Mouse (Mus musculus): Measurements from ENCODE around the gene Dnah7a. TPM values are rescaled to one million over a fixed set of nuclear protein-coding genes. Genes with fewer than 3 reads are reported as not detected.
"Not testable (repeated sequence)": the region's sequence is repeated elsewhere in the genome, so short reads cannot be mapped to it uniquely, and the experiment has no call there.

Dnah7a gene
- polyA plus RNA-seq, 1 experiment from 2014 or later = 13.1 TPM

DNA sequence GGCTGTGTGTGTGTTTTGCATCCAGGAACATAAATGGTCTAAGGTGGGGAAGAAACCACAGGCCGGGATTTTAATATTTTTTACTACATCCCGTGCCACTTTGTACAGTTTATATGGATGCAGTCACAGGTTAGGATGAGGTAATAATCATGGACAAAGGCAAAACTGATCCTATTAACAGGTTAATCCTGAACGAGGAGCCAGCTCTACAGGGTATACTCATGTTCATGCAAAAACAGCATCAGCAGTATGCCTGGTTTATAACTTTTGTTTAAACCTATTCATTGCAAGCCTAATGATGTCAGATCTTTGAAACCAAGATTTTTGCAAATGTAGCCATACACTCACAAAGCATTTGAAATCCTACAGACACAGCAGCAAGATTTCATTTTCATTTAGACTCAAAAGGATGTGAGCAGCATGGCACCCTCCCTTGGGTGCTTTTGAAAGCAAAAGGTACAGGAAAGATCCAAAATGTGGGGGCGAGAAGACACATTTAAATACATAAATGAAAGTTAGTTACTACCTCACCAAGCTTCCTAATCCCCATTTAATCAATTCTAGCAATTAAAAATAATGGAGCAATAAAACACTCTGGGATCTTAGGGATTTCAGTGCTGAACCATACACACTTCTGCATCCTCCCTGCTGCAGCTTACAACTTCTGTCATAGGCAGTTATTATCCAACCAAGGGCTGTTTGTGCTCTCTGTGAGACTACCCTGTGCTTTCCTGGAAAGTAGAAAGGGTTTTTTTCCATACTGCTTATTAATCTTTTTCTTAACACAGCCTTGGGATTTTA is 239.9 kb downstream of the Dnah7a start:
- H3K4me1 ChIP-seq (replicated peaks) = not testable (repeated sequence)

DNA sequence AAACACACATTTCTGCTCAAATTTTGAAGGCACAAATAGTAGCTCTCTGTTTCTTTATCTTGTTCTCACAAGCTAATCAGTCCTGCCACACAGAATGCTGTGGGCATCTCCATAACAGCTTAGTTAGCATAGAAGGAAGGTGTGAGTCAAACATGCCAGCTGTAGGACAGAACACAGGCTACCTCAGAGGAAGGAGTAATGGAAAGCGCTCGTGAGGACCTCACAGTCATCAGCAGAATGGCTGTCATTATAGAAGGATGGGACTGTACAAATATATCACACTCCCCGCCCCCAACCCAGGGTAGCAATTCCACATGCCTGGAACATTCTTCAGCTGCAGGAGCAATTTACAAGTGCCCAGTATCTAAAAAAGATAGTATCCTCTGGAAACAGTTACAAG is 267.4 kb downstream of the Dnah7a start:
- H3K4me3 ChIP-seq; H3K9me3 ChIP-seq; H3K4me2 ChIP-seq; ATAC-seq (ENCODE audit: low read depth); H3K27ac ChIP-seq (replicated peaks); H3K4me1 ChIP-seq (replicated peaks); H3K36me3 ChIP-seq; H3K27me3 ChIP-seq; H3K9ac ChIP-seq: not testable (repeated sequence)
- 93% methylated on average over 3 of the region's 3 CpGs for WGBS

More for the DNA sequence above, 239.9 kb downstream of the Dnah7a start:
- ATAC-seq (ENCODE audit: low read depth) = peak; percentile 96
- 80% methylated on average over 4 of the region's 4 CpGs for WGBS
- H3K27ac ChIP-seq (replicated peaks); H3K9ac ChIP-seq; H3K36me3 ChIP-seq; H3K9me3 ChIP-seq; H3K27me3 ChIP-seq; H3K4me3 ChIP-seq; H3K4me2 ChIP-seq: not testable (repeated sequence)

DNA sequence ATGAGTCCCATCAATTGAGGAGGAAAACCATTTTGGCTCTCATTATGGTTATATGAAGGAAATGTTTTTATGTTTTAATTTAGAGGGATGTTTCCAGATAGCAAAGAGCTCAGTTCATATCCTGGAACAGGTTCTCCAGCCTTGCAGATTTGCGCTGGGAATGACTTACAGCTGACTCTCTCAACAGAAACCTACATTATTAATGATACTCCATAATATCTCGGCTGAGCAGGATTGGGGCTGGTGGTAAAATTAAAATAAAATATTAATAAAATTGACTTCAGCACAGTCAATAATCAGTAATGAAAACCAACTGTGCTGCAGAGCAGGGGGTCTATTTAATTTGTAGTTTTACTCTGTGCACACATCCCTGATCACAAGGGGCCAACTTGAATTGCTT is 274.2 kb downstream of the Dnah7a start:
- ATAC-seq (ENCODE audit: low read depth) = peak; percentile 61
- not testable (repeated sequence) for H3K4me1 ChIP-seq (replicated peaks); H3K27ac ChIP-seq (replicated peaks); H3K27me3 ChIP-seq; H3K36me3 ChIP-seq; H3K4me3 ChIP-seq; H3K9me3 ChIP-seq; H3K4me2 ChIP-seq; H3K9ac ChIP-seq
- WGBS = 64% methylated on average over 2 of the region's 2 CpGs

DNA sequence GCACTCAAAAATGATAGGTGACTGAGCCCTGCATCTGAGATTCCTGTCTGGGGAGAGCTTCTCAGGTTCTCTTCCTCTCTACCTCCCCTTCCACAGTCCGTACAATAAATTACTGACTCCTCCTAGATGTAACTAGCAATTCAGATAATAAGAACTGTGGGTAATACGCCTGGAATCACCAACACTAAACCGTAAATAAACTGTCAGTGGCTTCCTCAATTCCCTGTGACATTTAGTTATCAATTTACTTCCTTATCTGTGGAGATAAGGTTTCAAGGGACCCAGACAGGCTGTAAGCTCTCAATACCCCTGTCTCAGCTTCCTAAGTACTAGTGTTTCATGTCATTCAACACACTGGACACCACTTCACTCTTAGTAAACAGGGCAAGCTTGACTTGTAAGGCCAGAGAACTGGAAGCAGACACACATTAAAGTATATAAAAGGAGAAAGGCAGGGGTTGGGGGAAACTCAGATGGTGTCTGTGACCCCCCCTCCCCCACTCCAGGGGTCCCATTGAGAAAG is 300.7 kb downstream of the Dnah7a start:
- no peak overlapping the region for H3K9ac ChIP-seq
- no peak overlapping the region for H3K4me3 ChIP-seq
- H3K36me3 ChIP-seq = no peaks in the 10 kb centered on the region
- no peak overlapping the region for H3K27ac ChIP-seq (replicated peaks)
- no peak for ATAC-seq (ENCODE audit: low read depth)
- 73% methylated on average over 3 of the region's 3 CpGs for WGBS
- H3K27me3 ChIP-seq = no peaks in the 10 kb centered on the region
- H3K9me3 ChIP-seq = no peaks in the 10 kb centered on the region
- H3K4me2 ChIP-seq = no peak overlapping the region
- no peaks in the 10 kb centered on the region for H3K4me1 ChIP-seq (replicated peaks)

DNA sequence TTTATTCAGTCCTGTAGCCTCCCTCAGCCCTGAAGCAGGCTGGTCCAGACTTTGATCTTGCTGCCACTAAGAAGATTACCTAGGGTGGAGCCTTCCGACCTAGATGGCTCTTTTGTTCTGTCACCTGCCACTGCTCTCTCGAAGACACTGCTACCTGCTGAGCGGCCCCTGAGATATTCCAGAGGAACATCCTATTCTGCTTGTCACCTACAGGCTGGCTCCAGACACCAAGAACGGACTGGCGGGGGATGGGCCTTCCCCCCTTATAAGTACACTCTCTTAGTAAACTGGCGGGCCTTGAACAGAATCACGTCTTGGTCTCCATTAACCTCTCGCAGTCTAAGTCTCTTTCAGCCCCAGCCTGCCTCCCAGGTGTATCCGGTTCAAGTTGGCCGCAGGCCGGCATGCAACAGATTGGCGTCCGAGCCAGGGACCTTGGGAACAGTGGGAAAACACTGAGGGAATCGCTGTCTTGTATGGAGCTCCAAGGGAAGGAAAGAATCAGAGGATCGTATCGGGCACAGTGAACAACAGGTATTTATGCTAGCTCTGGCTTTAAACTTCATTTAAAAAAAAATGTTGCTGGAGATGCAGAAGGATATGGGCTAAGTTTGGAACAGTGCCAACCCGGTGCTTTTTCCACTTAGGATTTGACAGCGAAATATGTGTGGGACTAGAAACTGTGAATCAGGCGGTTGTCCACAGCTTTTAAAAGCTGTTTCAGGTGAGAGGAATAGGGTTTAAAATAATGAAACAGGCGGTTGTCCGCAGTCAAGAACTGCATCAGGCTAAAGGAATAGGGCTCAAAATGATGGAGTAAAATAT is 312.4 kb downstream of the Dnah7a start:
- H3K9me3 ChIP-seq; ATAC-seq (ENCODE audit: low read depth); H3K4me3 ChIP-seq; H3K36me3 ChIP-seq; H3K27me3 ChIP-seq; H3K4me1 ChIP-seq (replicated peaks); H3K27ac ChIP-seq (replicated peaks); H3K9ac ChIP-seq: not testable (repeated sequence)
- 35% methylated on average over 21 of the region's 21 CpGs for WGBS
- peak overlapping the region; percentile 33; the same call in 1 of the 2 replicates for H3K4me2 ChIP-seq

DNA sequence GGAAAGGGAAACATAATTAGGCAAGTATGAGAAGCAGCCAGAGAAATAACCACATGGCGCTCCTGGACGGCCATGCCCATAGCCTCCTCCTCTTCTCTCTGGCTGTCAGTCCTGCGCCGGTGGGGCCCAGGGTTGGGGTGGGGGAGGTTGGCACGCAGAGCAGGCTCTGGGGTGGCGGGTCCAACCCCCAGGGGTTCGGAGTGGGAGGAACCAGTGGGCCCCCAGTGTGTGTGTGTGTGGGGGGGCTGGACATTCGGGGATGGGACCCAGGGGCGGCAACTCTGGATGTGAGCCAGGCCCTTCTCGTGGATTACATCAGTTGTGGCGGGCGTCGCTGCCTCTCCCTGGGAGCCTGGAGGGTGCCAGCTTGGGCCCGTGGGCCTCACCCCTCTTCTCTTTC is 317.8 kb downstream of the Dnah7a start:
- Histone ChIP-seq H3K4me1 (replicated peaks) (no peaks in the 10 kb centered on the region), H3K4me3 (no peak overlapping the region), H3K36me3 (no peaks in the 10 kb centered on the region), H3K4me2 (no peak overlapping the region), H3K9ac (no peak overlapping the region), H3K27ac (replicated peaks) (no peak overlapping the region), H3K9me3 (no peaks in the 10 kb centered on the region), H3K27me3 (no peaks in the 10 kb centered on the region)
- 96% methylated on average over 14 of the region's 14 CpGs for WGBS
- ATAC-seq (ENCODE audit: low read depth) = no peak

DNA sequence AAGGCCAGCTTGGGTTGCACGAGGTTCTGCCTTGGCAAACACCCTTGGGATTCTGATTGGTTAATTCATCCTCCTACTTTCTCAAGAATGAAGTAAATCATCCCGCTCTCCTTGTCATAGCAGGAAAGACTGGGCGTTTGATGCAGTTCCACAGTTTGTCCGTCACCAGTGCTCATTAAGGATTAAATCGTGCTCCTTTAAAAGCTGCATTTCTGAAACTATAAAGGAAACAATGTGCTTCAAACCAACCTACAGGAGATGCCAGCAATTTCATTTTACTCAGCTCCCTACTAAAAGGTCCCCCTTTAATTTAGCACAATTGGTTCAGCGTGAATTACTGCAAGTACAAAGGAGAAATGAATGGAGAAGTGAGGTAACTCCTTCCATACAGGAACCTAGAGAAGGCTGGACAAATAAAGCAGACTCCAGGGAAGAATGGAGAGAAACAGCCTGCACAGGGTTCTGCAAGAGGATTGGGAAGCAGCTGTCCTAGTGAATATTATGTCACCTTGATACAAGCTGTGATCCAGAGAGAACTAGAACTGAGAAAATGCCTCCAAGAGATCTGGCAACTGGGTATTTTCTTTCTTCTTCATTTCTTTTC is 322.4 kb downstream of the Dnah7a start:
- no peak for ATAC-seq (ENCODE audit: low read depth)
- Histone ChIP-seq H3K4me3 (no peak overlapping the region), H3K9me3 (no peaks in the 10 kb centered on the region), H3K4me2 (no peak overlapping the region), H3K27ac (replicated peaks) (no peak overlapping the region), H3K36me3 (no peaks in the 10 kb centered on the region), H3K4me1 (replicated peaks) (no peaks in the 10 kb centered on the region), H3K9ac (no peak overlapping the region), H3K27me3 (no peaks in the 10 kb centered on the region)
- 70% methylated on average over 6 of the region's 6 CpGs for WGBS

DNA sequence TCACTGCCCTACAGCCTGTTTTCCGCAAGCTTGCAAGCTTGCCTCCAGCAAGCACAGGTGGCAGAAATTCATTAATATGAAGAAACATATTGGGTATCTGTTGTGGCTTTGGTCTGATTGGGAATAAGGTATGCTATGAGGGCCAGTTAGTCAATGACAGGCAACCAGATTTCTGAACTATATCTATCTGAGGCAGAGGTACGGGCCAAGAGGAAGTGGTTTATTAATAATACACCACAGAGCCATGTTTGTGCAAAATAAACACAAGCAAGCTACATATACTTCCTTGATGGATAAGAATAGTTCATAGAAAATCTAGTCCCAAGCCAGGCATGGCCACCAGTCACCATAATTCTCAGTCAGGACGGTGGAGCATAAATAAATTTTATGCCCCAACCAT is 328.9 kb downstream of the Dnah7a start:
- Histone ChIP-seq H3K4me3 (no peak overlapping the region), H3K36me3 (no peaks in the 10 kb centered on the region), H3K27ac (replicated peaks) (no peak overlapping the region), H3K9me3 (no peaks in the 10 kb centered on the region), H3K4me1 (replicated peaks) (no peaks in the 10 kb centered on the region), H3K9ac (no peak overlapping the region), H3K27me3 (no peaks in the 10 kb centered on the region), H3K4me2 (no peak overlapping the region)
- no peak for ATAC-seq (ENCODE audit: low read depth)
- 78% methylated on average over 3 of the region's 3 CpGs for WGBS

DNA sequence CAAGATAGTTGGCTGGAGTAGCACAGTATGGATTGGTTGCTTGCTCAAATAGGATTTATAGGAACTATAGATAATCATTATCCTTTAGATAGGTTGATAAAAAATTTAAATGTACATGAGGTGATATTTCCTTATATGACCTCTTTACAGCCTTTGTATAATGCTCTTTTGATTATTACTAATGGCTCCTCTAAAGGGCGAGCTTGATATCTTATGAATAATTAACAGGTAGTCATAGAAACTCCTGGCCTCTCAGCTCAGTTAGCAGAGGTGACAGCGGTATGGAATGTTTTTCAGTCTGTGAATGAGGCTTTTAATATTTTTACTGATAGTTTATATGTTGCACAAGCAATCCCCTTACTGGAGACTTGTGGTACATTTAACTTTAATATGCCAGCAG is 330.6 kb downstream of the Dnah7a start:
- H3K4me3 ChIP-seq; H3K4me2 ChIP-seq; H3K27me3 ChIP-seq; ATAC-seq (ENCODE audit: low read depth); H3K9ac ChIP-seq; H3K4me1 ChIP-seq (replicated peaks); H3K36me3 ChIP-seq; H3K27ac ChIP-seq (replicated peaks); H3K9me3 ChIP-seq: not testable (repeated sequence)
- 69% methylated on average over 2 of the region's 2 CpGs for WGBS

DNA sequence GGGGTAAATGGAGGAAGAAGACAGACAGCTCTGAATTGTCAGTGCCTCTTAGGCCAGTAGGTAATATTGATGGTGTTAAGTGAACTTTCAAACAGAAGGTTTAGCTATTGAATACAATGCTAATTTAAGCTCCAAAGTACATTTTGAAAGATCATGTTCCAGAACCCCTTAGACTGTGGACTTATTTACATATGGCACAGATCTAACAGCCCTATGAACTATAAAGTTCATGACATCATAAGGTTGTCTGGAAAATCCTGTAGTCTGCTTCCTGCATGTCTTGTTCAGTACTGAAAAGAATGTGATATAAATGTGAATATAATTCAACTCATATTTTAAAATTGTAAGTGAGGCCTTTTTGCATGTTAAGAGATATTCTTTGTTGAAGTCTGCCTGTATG is 347.6 kb downstream of the Dnah7a start:
- Histone ChIP-seq H3K9me3 (no peaks in the 10 kb centered on the region), H3K9ac (no peak overlapping the region), H3K36me3 (no peaks in the 10 kb centered on the region), H3K4me1 (replicated peaks) (no peaks in the 10 kb centered on the region), H3K27ac (replicated peaks) (no peak overlapping the region), H3K27me3 (no peaks in the 10 kb centered on the region), H3K4me3 (no peak overlapping the region), H3K4me2 (no peak overlapping the region)
- no peak for ATAC-seq (ENCODE audit: low read depth)

DNA sequence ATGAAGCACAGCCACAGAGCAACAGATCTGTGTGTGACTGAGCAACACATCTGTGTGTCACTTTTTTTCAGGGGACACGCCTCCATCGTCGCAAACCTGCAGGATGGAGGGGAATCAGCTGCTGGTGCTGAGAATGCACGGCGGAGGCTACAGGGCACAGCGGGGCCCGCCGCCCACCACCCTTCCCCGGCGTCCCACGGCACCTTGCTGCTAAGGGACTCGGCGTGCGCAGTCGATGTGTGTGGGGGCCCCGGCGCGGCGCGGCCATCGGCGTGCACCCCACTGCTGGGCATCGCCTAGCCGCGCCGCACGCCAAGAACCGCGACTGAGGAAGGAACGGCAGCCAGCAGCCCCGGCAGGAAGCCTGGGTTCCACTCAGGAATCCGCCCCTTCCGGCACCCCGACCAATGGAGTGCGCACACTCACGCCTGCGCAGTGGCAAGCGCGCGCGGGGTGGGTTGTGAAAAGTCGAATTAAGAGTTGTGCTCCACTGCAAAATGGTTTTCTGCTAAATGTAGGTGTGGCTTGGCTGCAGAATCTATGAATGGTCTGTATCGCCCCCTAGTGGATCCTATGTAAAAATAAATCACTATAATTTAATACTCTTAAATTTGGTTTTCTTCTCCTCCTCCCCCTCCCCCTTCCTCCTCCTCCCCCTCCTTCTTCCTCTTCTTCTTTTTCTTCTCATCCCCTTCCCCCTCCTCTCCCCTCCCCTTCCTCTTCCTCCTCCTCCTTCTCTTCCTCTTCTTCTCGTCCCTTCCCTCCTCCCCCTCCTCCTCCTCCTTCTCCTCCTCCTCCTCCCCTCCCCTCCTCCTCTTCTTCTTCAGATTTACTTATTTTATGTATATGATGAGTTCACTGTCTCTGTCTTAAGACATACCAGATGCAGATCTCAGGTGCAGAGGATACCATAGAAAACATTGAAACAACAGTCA is 354.0 kb downstream of the Dnah7a start, which contains the start of the genes Asdurf, Gm28551 and Asnsd1:
Asdurf (minus strand) TSS at position 293 of the 935 bp plus-strand sequence.
Gm28551 (minus strand) TSS at position 341 of the 935 bp plus-strand sequence.
Asnsd1 (minus strand) TSS at position 426 of the 935 bp plus-strand sequence.
- H3K36me3 ChIP-seq = peaks cover 19% of the 10 kb centered on the region
- H3K4me1 ChIP-seq (replicated peaks) = peaks cover 10% of the 10 kb centered on the region
- peak; percentile 100 for ATAC-seq (ENCODE audit: low read depth)
- no peaks in the 10 kb centered on the region for H3K9me3 ChIP-seq
- H3K9ac ChIP-seq = peak within 1 kb of the TSS; percentile 88
- peak within 1 kb of the TSS; percentile 59 for H3K4me2 ChIP-seq
- no peaks in the 10 kb centered on the region for H3K27me3 ChIP-seq
- peak within 1 kb of the TSS; percentile 89 for H3K27ac ChIP-seq (replicated peaks)
- H3K4me3 ChIP-seq = peak within 1 kb of the TSS; percentile 68
- WGBS = under 1% methylated on average over 43 of the region's 44 CpGs
